Mouse (Mus musculus) thymus, adult 2 months (tissue): ENCODE measurements around the gene Stra6l. TPM values are rescaled to one million over a fixed set of nuclear protein-coding genes. Genes with fewer than 3 reads are reported as not detected.

Source experiments
- DNase-seq: peaks from one replicate; pipeline ENCODE4 v3.0.0; 2021
- H3K27ac ChIP-seq: fragments of 200-500 bp; 2 replicates; pipeline ENCODE4 v1.5.1; 2012; ENCODE audit warnings: low read length, control low read depth; ENCODE audit not compliant: control insufficient read depth, insufficient read depth
- H3K27me3 ChIP-seq: fragments of 200-500 bp; 2 replicates; pipeline ENCODE4 v1.6.1; 2012; ENCODE audit warnings: mild to moderate bottlenecking, low read length, moderate library complexity, mixed read lengths; ENCODE audit not compliant: control insufficient read depth, insufficient read depth
- H3K36me3 ChIP-seq: fragments of 200-500 bp; 2 replicates; pipeline ENCODE4 v1.6.1; 2012; ENCODE audit warnings: mild to moderate bottlenecking, low read length, moderate library complexity; ENCODE audit not compliant: control insufficient read depth, insufficient read depth
- H3K4me1 ChIP-seq: fragments of 200-500 bp; replicated peaks from 2 replicates; pipeline ENCODE4 v1.6.1; 2012; ENCODE audit warnings: low read length; ENCODE audit not compliant: control insufficient read depth, insufficient read depth
- H3K4me3 ChIP-seq: fragments of 200-500 bp; 2 replicates; pipeline ENCODE4 v1.5.1; 2012; ENCODE audit warnings: mild to moderate bottlenecking, low read length, control low read depth, moderate library complexity; ENCODE audit not compliant: control insufficient read depth, insufficient read depth
- CTCF ChIP-seq: fragments of 200-500 bp; IDR thresholded peaks from 2 replicates; pipeline ENCODE4 v1.5.1; 2012; ENCODE audit warnings: mild to moderate bottlenecking, control low read depth, low read length, moderate library complexity, borderline replicate concordance; ENCODE audit not compliant: control insufficient read depth, poor library complexity, insufficient read depth; ENCODE audit errors: extremely low read depth
- POLR2A ChIP-seq: fragments of 200-500 bp; IDR thresholded peaks from 2 replicates; pipeline ENCODE4 v1.6.1; 2012; ENCODE audit warnings: mild to moderate bottlenecking, low read length, control low read depth, moderate library complexity; ENCODE audit not compliant: control insufficient read depth, poor library complexity, insufficient read depth; ENCODE audit errors: extremely low read depth
- WGBS: fragments of 180-500 bp; shearing (Covaris S2); methylation state at CpG from one replicate; pipeline ENCODE4 v1.1.7; 2018; 5-methylcytosine and 5-hydroxymethylcytosine counted together
- polyA plus RNA-seq: library from polyadenylated mRNA; depleted of rRNA; stranded (reverse); fragments of >200 nt; gene quantifications from 2 replicates; pipeline ENCODE4 v1.2.3, GENCODE M21; 2012

Gene Stra6l
- polyA plus RNA-seq, 1 experiment = 1.7 TPM

GRCm38 (mm10) chr4:45909256-45909655 is 60.8 kb downstream of the Stra6l start:
- no peak for DNase-seq
- no peak overlapping the region for H3K27ac ChIP-seq
- no peak for TF ChIP-seq POLR2A
- no peak for TF ChIP-seq CTCF
- WGBS = 94% methylated on average over 13 of the region's 13 CpGs
- no peaks in the 10 kb centered on the region for H3K36me3 ChIP-seq
- no peaks in the 10 kb centered on the region for H3K4me1 ChIP-seq
- H3K4me3 ChIP-seq = no peak overlapping the region
- no peaks in the 10 kb centered on the region for H3K27me3 ChIP-seq

- no peaks in the 10 kb centered on the region for H3K27me3 ChIP-seq
- TF ChIP-seq POLR2A (no peak), CTCF (no peak)
- no peaks in the 10 kb centered on the region for H3K4me1 ChIP-seq
- no peak overlapping the region for H3K27ac ChIP-seq
- no peak for DNase-seq
- 78% methylated on average over 4 of the region's 4 CpGs for whole genome bisulfite sequencing
- H3K4me3 ChIP-seq = no peak overlapping the region
- no peaks in the 10 kb centered on the region for H3K36me3 ChIP-seq
Measured at GRCm38 (mm10) chr4:45909924-45910323, 61.5 kb downstream of the Stra6l start.

- no peak overlapping the region for H3K27ac ChIP-seq
- no peaks in the 10 kb centered on the region for H3K36me3 ChIP-seq
- TF ChIP-seq CTCF (no peak), POLR2A (no peak)
- 87% methylated on average over 5 of the region's 5 CpGs for WGBS
- H3K4me1 ChIP-seq = no peaks in the 10 kb centered on the region
- no peaks in the 10 kb centered on the region for H3K27me3 ChIP-seq
- DNase-seq = no peak
- no peak overlapping the region for H3K4me3 ChIP-seq
Measured at GRCm38 (mm10) chr4:45911256-45911655, 62.8 kb downstream of the Stra6l start.

- WGBS = 95% methylated on average over 4 of the region's 4 CpGs
- TF ChIP-seq POLR2A = no peak
- TF ChIP-seq CTCF = no peak
- no peak for DNase-seq
- Histone ChIP-seq H3K36me3 (no peaks in the 10 kb centered on the region), H3K4me1 (no peaks in the 10 kb centered on the region), H3K4me3 (no peak overlapping the region), H3K27ac (no peak overlapping the region), H3K27me3 (no peaks in the 10 kb centered on the region)
Measured at GRCm38 (mm10) chr4:45911876-45912275, 63.4 kb downstream of the Stra6l start.

GRCm38 (mm10) chr4:45917091-45917490 is 68.6 kb downstream of the Stra6l start:
- no peak for DNase-seq

GRCm38 (mm10) chr4:45921663-45922435 is 73.4 kb downstream of the Stra6l start:
- no peak for DNase-seq
- Histone ChIP-seq H3K27ac (no peak overlapping the region), H3K36me3 (no peaks in the 10 kb centered on the region), H3K4me3 (no peak overlapping the region), H3K27me3 (no peaks in the 10 kb centered on the region), H3K4me1 (no peaks in the 10 kb centered on the region)
- WGBS = 93% methylated on average over 10 of the region's 10 CpGs
- TF ChIP-seq CTCF (no peak), POLR2A (no peak)

More at GRCm38 (mm10) chr4:45917091-45917490, 68.6 kb downstream of the Stra6l start:
- no peaks in the 10 kb centered on the region for H3K4me1 ChIP-seq
- H3K36me3 ChIP-seq = no peaks in the 10 kb centered on the region
- H3K27me3 ChIP-seq = no peaks in the 10 kb centered on the region
- no peak overlapping the region for H3K27ac ChIP-seq
- 85% methylated on average over 7 of the region's 7 CpGs for WGBS
- TF ChIP-seq POLR2A (no peak), CTCF (no peak)
- H3K4me3 ChIP-seq = no peak overlapping the region
